Mouse (Mus musculus) small intestine, adult 2 months (tissue): ENCODE measurements around the gene Ghrl.

Experiments
- CTCF ChIP-seq: fragments of 200-500 bp; IDR thresholded peaks from 2 replicates; pipeline ENCODE4 v1.5.1; 2012; ENCODE audit warnings: low read depth, mild to moderate bottlenecking, control low read depth, inconsistent platforms, low read length, moderate library complexity, mixed read lengths; ENCODE audit not compliant: insufficient replicate concordance, insufficient read length; ENCODE audit errors: extremely low read depth
- POLR2A ChIP-seq: fragments of 200-500 bp; IDR thresholded peaks from 2 replicates; pipeline ENCODE4 v1.6.1; 2012; ENCODE audit warnings: low read depth, mild to moderate bottlenecking, control low read depth, inconsistent platforms, low read length, moderate library complexity

DNA sequence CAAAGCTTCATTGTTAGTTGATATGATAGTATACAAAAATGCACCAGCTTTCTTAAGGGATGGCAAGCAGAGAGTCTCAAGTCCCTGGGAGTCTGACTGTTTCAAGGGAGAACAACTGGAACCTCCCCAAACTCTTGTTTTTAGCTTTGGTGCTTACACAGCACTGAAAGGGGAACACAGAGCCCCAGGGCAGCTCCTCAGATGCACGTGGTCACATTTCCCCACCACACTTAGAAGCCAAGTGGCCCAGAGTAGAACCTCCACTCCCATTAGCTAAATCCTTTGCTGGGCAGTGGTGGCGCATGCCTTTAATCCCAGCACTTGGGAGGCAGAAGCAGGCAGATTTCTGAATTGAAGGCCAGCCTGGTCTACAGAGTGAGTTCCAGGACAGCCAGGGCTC is 21.7 kb upstream of the Ghrl start:
- TF ChIP-seq CTCF = no peak
- no peak for TF ChIP-seq POLR2A
